In the genomic region with DNA sequence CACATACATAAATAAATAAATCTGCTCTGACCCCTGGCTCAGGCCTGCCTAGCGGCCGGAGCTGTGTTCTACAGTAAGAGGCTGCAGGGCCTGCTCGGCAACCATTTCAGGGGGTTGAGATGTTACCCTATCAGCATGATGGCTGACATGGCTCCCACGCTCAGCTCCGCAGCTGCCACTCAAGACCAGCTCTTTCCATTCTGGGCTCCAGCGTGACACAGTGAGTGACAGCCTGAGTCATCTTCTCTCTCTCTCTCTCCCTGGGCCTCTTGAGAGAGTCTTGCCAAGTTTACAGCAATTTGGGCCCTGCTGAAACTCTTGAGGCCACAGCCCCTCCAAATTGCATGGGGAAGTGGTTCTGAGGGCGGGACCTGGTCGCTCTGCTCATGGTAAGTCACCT, we compare ENCODE assay signal across 10 mouse cellular contexts. TPM values are rescaled to one million over a fixed set of nuclear protein-coding genes. Genes with fewer than 3 reads are reported as not detected.
DNase-seq lines count a peak whose midpoint lies in the region; ATAC-seq and TF ChIP-seq lines count a peak whose summit lies in the region.
"Had no signal": no experiment of that assay in that cellular context is flagged by ENCODE, and none has a peak within 500 bp of the region (broad histone marks: within the 10 kb centered on the region; RNA-seq: fewer than 3 reads in every experiment).

No protein-coding gene starts in this region.

- H3K27me3 ChIP-seq in intestine, embryonic 16.5 days (replicated peaks; ENCODE audit: control insufficient read depth, insufficient read depth, low read length), result no peaks in the 10 kb centered on the region
- H3K27me3 ChIP-seq in intestine, postnatal 0 days (replicated peaks; ENCODE audit: control insufficient read depth, insufficient read depth, low read length), result no peaks in the 10 kb centered on the region
- H3K27me3 ChIP-seq: hindbrain, embryonic 13.5 days had no signal

- H3K4me1 ChIP-seq in intestine, embryonic 16.5 days (ENCODE audit: control insufficient read depth, insufficient read depth, low read length), result peaks cover 33% of the 10 kb centered on the region
- peaks cover 12% of the 10 kb centered on the region for H3K4me1 ChIP-seq in intestine, postnatal 0 days (replicated peaks; ENCODE audit: control insufficient read depth, insufficient read depth, low read length)

- DNase-seq in right cerebral cortex, postnatal 10 days (ENCODE audit: low spot score in 2 of 2), result peak; percentile 69 to 80
- DNase-seq in right cerebral cortex, postnatal 4 days, result no peak
- no peak for DNase-seq in ovary, postnatal 36 days (ENCODE audit: low spot score)
- no peak for DNase-seq in thymus, postnatal 4 days
- DNase-seq: cerebellum, adult 8-10 months; left cerebral cortex, postnatal 4 days had no signal

- H3K4me3 ChIP-seq in intestine, embryonic 16.5 days (ENCODE audit: low read length), result no peak overlapping the region
- no peak overlapping the region for H3K4me3 ChIP-seq in intestine, postnatal 0 days (ENCODE audit: low read depth, low read length)
- H3K4me3 ChIP-seq: hindbrain, embryonic 13.5 days had no signal

- H3K36me3 ChIP-seq in intestine, embryonic 16.5 days (ENCODE audit: control insufficient read depth, insufficient read depth, low read length), result no peaks in the 10 kb centered on the region
- peaks cover 16% of the 10 kb centered on the region for H3K36me3 ChIP-seq in intestine, postnatal 0 days (ENCODE audit: control insufficient read depth, insufficient read depth)

- H3K9ac ChIP-seq in intestine, embryonic 16.5 days (ENCODE audit: low read depth, low read length), result no peak overlapping the region
- H3K9ac ChIP-seq in intestine, postnatal 0 days (ENCODE audit: low read depth, low read length), result no peak overlapping the region
- H3K9ac ChIP-seq: hindbrain, embryonic 13.5 days had no signal

- no peak for TF ChIP-seq CTCF in intestine, postnatal 0 days (IDR thresholded peaks at IDR 0.05; ENCODE audit: low read depth)

- 87% methylated on average over 8 of the region's 8 CpGs for WGBS in intestine, embryonic 16.5 days
- 85% methylated on average over 8 of the region's 8 CpGs for WGBS in intestine, postnatal 0 days

- no peak overlapping the region for H3K4me2 ChIP-seq in intestine, embryonic 16.5 days (ENCODE audit: low read depth, low read length)
- H3K4me2 ChIP-seq in intestine, postnatal 0 days (replicated peaks; ENCODE audit: low read depth), result no peak overlapping the region
- H3K4me2 ChIP-seq: hindbrain, embryonic 13.5 days had no signal

- no peak for ATAC-seq in intestine, embryonic 16.5 days
- ATAC-seq in intestine, postnatal 0 days, result no peak
- ATAC-seq in granulocyte monocyte progenitor cell, adult 5-6 weeks (replicated peaks; ENCODE audit: poor library complexity, severe bottlenecking), result 0 out of 2 replicates have a peak, but pooled peaks have one; percentile 26

- peak overlapping the region; percentile 62; the same call in 1 of the 2 replicates for H3K27ac ChIP-seq in intestine, embryonic 16.5 days (ENCODE audit: low read length)
- no peak overlapping the region for H3K27ac ChIP-seq in intestine, postnatal 0 days (ENCODE audit: low read depth, low read length)
- H3K27ac ChIP-seq: hindbrain, embryonic 13.5 days had no signal

- no peaks in the 10 kb centered on the region for H3K9me3 ChIP-seq in intestine, embryonic 16.5 days (ENCODE audit: control insufficient read depth, low read length)
- H3K9me3 ChIP-seq in intestine, postnatal 0 days (ENCODE audit: control insufficient read depth), result no peaks in the 10 kb centered on the region
- H3K9me3 ChIP-seq: hindbrain, embryonic 13.5 days had no signal

RNA-seq across cellular contexts. Expression of gene Faap20, which starts 32.0 kb away (rescaled TPM):
- polyA plus RNA-seq in intestine, embryonic 16.5 days (2015; fragmentation: Nextera tagmentation; extraction: Ambion mirVana), result 60.3 and 70.4 TPM in 2 replicates
- 54.6 and 57.8 TPM in 2 replicates for polyA plus RNA-seq in intestine, postnatal 0 days (2015; fragmentation: Nextera tagmentation; extraction: Ambion mirVana)
- total RNA-seq in granulocyte monocyte progenitor cell, adult 5-6 weeks (2014; fragmentation: Nextera tagmentation), result 25.0 and 35.2 TPM in 2 replicates
- 14.0 and 17.5 TPM in 2 replicates for total RNA-seq in granulocyte monocyte progenitor cell, adult 5-6 weeks (2017)

RNA-seq across cellular contexts. Expression of gene Ski, which starts 59.3 kb away (rescaled TPM):
- 11.4 and 11.7 TPM in 2 replicates for polyA plus RNA-seq in intestine, embryonic 16.5 days (2015; fragmentation: Nextera tagmentation; extraction: Ambion mirVana)
- 13.3 and 14.0 TPM in 2 replicates for polyA plus RNA-seq in intestine, postnatal 0 days (2015; fragmentation: Nextera tagmentation; extraction: Ambion mirVana)
- total RNA-seq in granulocyte monocyte progenitor cell, adult 5-6 weeks (2014; fragmentation: Nextera tagmentation), result 18.1 and 19.4 TPM in 2 replicates
- total RNA-seq in granulocyte monocyte progenitor cell, adult 5-6 weeks (2017), result 4.7 and 8.6 TPM in 2 replicates

Comparison
In these comparisons a context has a peak if more than half of its experiments do, and no peak if none do; other contexts are left out.
1. DNase-seq: peak in right cerebral cortex, postnatal 10 days (2 of 2); none in right cerebral cortex, postnatal 4 days (single experiment), ovary, postnatal 36 days (single experiment) and thymus, postnatal 4 days (single experiment).